Mouse (Mus musculus) stomach, postnatal 0 days (tissue): ENCODE measurements at regions not wholly inside any gene's neighbourhood (a gene's known extent, or its start where the extent isn't known, plus 50 kb on each side); places are given as distances from the start of the nearest gene placed in this dataset.

Experiments used
- ATAC-seq: fragments of 200-750 bp; cut with Nextera tagmentation; 2 replicates; pipeline ENCODE4 v1.8.0; 2017; ENCODE audit not compliant: low FRiP score, low TSS enrichment
- DNase-seq: peaks from one replicate; pipeline ENCODE4 v3.0.0-alpha.2; 2016; ENCODE audit warnings: low spot score
- H3K27ac ChIP-seq: fragments of 300-500 bp; sonication (generic); replicated peaks from 2 replicates; pipeline ENCODE4 v1.5.1; 2014; ENCODE audit warnings: mild to moderate bottlenecking, control low read depth
- H3K27me3 ChIP-seq: fragments of 300-500 bp; sonication (generic); 2 replicates; pipeline ENCODE4 v1.6.1; 2014; ENCODE audit warnings: low read length; ENCODE audit not compliant: control insufficient read depth, insufficient read depth
- H3K36me3 ChIP-seq: fragments of 300-500 bp; sonication (generic); 2 replicates; pipeline ENCODE4 v1.6.1; 2014; ENCODE audit warnings: low read length, mixed read lengths; ENCODE audit not compliant: control insufficient read depth, insufficient read depth
- H3K4me1 ChIP-seq: fragments of 300-500 bp; sonication (generic); replicated peaks from 2 replicates; pipeline ENCODE4 v1.6.1; 2014; ENCODE audit warnings: antibody characterized with exemption; ENCODE audit not compliant: control insufficient read depth, insufficient read depth
- H3K4me2 ChIP-seq: fragments of 300-500 bp; sonication (generic); replicated peaks from 2 replicates; pipeline ENCODE4 v1.6.1; 2014; ENCODE audit warnings: low read depth, mild to moderate bottlenecking, control low read depth, moderate library complexity
- H3K4me3 ChIP-seq: fragments of 300-500 bp; sonication (generic); 2 replicates; pipeline ENCODE4 v1.5.1; 2014; ENCODE audit warnings: low read depth, low read length, control low read depth
- H3K9ac ChIP-seq: fragments of 300-500 bp; sonication (generic); 2 replicates; pipeline ENCODE4 v1.6.1; 2014; ENCODE audit warnings: mild to moderate bottlenecking, low read length, control low read depth, mixed read lengths
- H3K9me3 ChIP-seq: fragments of 300-500 bp; sonication (generic); 2 replicates; pipeline ENCODE4 v1.6.1; 2016; ENCODE audit warnings: low read length; ENCODE audit not compliant: control insufficient read depth
- CTCF ChIP-seq: IDR thresholded peaks from 2 replicates; pipeline ENCODE4 v1.5.1; 2016; ENCODE audit warnings: antibody characterized with exemption, low read depth, mild to moderate bottlenecking, moderate library complexity
- EP300 ChIP-seq: optimal IDR thresholded peaks from 2 replicates; pipeline ENCODE3; 2016; ENCODE audit warnings: antibody characterized with exemption
- WGBS: fragments of 180-500 bp; shearing (Covaris S2); extraction: QIAGEN DNeasy Blood & Tissue Kit; methylation state at CpG from one replicate; pipeline ENCODE4 v1.1.7; 2014; 5-methylcytosine and 5-hydroxymethylcytosine counted together

DNA sequence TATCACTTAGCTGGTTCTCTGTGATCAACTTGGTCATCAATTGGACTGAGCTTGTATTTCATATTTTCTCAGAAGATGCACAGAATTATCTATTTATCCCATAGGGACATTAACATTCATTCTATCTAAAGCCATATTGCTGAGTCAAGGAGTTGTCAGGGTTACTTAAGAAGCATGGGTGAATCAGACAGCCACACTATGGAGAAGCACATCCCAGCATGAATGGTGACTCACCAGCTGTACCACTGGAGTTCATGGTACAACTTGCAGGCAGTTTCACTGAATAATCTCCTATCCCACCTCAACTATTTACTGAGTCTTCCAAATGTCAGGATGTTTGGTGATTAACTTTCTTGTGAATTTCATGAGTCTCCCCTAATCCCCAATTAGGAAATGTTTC, 678.6 kb downstream of the Gsdmc2 start:
- no peaks in the 10 kb centered on the region for H3K27me3 ChIP-seq
- H3K9me3 ChIP-seq: no peaks in the 10 kb centered on the region
- H3K4me1 ChIP-seq: no peaks in the 10 kb centered on the region
- DNase-seq: no peak
- H3K4me2 ChIP-seq: no peak overlapping the region
- H3K36me3 ChIP-seq: no peaks in the 10 kb centered on the region
- TF ChIP-seq CTCF: no peak
- no peak for TF ChIP-seq EP300
- H3K4me3 ChIP-seq: no peak overlapping the region
- no peak overlapping the region for H3K27ac ChIP-seq
- H3K9ac ChIP-seq: no peak overlapping the region
- ATAC-seq: no peak

DNA sequence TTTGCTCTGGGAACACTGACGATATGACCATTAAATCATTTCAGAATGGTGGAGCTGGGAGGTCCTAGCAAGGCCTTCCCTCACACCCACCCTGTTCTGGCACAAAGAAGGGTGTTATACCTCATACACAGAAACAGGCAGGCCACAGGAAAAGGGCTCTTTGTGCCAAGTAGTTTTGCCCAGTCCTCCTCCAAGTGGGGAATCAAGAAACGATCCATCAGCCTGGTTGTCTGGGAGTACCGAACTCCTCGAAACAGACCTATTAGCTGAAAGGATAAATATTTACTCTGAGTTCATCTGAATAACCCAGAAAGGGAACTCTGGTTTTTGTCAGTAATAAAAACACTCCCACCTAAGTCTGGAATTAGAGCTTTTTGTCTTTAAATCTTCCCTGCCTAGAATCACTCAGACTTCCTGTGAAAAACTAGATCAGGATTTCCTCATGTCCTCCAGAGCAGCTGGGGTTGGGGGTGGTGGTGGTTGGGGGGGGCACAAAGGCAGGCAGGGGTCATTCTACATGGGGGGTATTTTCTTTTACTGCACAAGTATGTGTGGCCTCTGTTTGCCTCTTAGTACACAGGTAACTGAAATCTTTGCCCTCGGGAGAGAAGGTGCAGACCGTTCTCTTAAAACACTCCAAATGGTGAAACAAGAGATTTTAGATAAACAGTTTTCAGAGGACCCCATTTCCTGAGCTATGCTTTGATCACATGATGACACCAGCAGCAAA, 681.3 kb downstream of the Gsdmc2 start:
- Histone ChIP-seq H3K27ac (no peak overlapping the region), H3K4me3 (no peak overlapping the region), H3K4me2 (no peak overlapping the region), H3K36me3 (no peaks in the 10 kb centered on the region), H3K9me3 (no peaks in the 10 kb centered on the region), H3K9ac (no peak overlapping the region), H3K27me3 (no peaks in the 10 kb centered on the region), H3K4me1 (no peaks in the 10 kb centered on the region)
- peak; percentile 26 for DNase-seq
- ATAC-seq: peak; percentile 80; the same call in 1 of the 2 replicates
- WGBS: 9% methylated on average over 6 of the region's 6 CpGs
- TF ChIP-seq EP300 (peak; percentile 24), CTCF (no peak)

GRCm38 (mm10) chr15:63162881-63163549, 682.0 kb downstream of the Gsdmc2 start:
- WGBS: 30% methylated on average over 4 of the region's 4 CpGs
- H3K9me3 ChIP-seq: no peaks in the 10 kb centered on the region

GRCm38 (mm10) chr15:63123123-63123688, 721.8 kb downstream of the Gsdmc2 start:
- ATAC-seq: no peak
- no peaks in the 10 kb centered on the region for H3K36me3 ChIP-seq
- no peak overlapping the region for H3K27ac ChIP-seq
- WGBS: 85% methylated on average over 3 of the region's 3 CpGs
- no peaks in the 10 kb centered on the region for H3K27me3 ChIP-seq
- no peak overlapping the region for H3K4me2 ChIP-seq
- H3K9me3 ChIP-seq: no peaks in the 10 kb centered on the region
- TF ChIP-seq EP300: no peak
- TF ChIP-seq CTCF: no peak
- H3K4me3 ChIP-seq: no peak overlapping the region
- H3K9ac ChIP-seq: no peak overlapping the region
- no peaks in the 10 kb centered on the region for H3K4me1 ChIP-seq
- no peak for DNase-seq

More at GRCm38 (mm10) chr15:63162881-63163549, 682.0 kb downstream of the Gsdmc2 start:
- Histone ChIP-seq H3K27me3 (no peaks in the 10 kb centered on the region), H3K4me1 (no peaks in the 10 kb centered on the region), H3K36me3 (no peaks in the 10 kb centered on the region), H3K4me2 (no peak overlapping the region), H3K27ac (no peak overlapping the region), H3K9ac (no peak overlapping the region), H3K4me3 (no peak overlapping the region)
- no peak for DNase-seq
- ATAC-seq: no peak
- TF ChIP-seq EP300 (no peak), CTCF (no peak)

GRCm38 (mm10) chr15:63112918-63113317, 732.1 kb downstream of the Gsdmc2 start:
- Histone ChIP-seq H3K9ac (no peak overlapping the region), H3K4me3 (no peak overlapping the region), H3K27me3 (no peaks in the 10 kb centered on the region), H3K4me1 (no peaks in the 10 kb centered on the region), H3K27ac (no peak overlapping the region), H3K4me2 (no peak overlapping the region), H3K9me3 (no peaks in the 10 kb centered on the region), H3K36me3 (no peaks in the 10 kb centered on the region)
- no peak for ATAC-seq
- no peak for TF ChIP-seq EP300
- peak; percentile 43 for TF ChIP-seq CTCF
- 62% methylated on average over 2 of the region's 2 CpGs for WGBS
- DNase-seq: no peak

DNA sequence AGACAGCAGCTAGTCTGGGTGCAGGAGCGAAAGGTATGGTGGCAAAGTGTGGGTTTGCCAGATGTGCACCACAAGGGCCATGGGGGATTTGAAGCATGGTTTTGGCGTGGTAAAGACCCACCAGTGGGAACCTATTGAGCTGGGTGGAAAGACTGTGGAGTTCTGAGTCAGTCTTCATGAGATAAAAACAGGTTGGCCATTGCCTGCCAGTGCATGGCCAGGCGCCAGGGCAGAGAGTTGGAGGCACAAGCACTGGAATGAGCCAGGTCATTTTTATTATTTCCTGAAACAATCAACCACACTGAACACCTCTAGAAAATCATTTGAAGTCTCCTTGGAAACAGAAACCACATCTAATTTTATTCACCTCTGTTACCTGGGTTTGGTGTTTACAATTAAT, 744.9 kb downstream of the Gsdmc2 start:
- Histone ChIP-seq H3K4me1 (no peaks in the 10 kb centered on the region), H3K27ac (no peak overlapping the region), H3K9me3 (no peaks in the 10 kb centered on the region), H3K4me3 (no peak overlapping the region), H3K9ac (no peak overlapping the region), H3K4me2 (no peak overlapping the region), H3K27me3 (no peaks in the 10 kb centered on the region), H3K36me3 (no peaks in the 10 kb centered on the region)
- ATAC-seq (no peak), DNase-seq (no peak)
- TF ChIP-seq EP300 (no peak), CTCF (no peak)
- WGBS: 88% methylated on average over 3 of the region's 3 CpGs
